Mouse (Mus musculus): ENCODE results near the gene Sgf29. TPM values are rescaled to one million over a fixed set of nuclear protein-coding genes. Genes with fewer than 3 reads are reported as not detected.

Sgf29 gene
- polyA plus RNA-seq (2015; fragmentation: Nextera tagmentation; extraction: Ambion mirVana), result 55.8 and 57.5 TPM in 2 replicates

DNA sequence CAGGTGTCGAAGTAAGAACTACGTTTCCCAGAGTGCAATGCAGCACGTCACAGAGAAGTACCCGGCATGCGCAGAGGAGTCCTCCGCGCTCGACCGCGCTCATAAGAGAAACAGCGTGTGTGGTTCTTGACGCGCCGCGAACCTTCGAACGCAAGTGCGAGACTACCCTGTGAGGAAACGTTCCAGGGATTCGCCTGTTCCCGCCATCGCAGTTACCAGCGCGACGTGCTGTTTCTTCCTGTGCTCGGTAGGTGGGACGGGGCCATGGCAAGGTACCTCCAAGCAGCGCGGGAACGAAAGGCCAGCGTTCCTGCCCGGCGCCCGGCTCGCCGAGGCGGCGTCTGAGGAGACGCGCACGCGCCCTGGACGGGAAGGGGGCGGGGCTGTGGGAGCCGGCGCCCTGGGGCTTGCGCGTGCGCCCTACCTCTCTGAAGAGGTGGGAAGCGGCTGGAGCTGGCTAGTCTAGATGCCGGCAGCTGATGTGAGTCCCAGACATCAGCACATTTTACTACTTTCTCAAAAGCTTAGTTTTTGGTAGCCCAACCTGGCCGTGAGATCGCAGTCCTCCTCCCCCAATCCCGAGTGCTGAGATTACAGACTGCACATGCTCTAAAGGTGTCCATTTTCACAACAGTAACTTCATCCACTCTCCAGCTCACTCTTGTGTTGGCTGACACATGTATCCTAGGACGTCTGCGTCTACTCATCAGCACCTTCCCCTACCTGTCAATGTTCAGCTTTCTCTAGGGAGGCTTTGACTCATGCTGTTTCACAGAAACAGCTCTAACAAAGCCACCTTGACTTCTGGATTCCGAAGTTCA lies at the start of gene Sgf29:
Sgf29 (plus strand) TSS at position 79 of the 821 bp plus-strand sequence.
- ATAC-seq, result peak; percentile 99
- Histone ChIP-seq H3K27me3 (replicated peaks; ENCODE audit: control insufficient read depth, insufficient read depth, low read length) (no peaks in the 10 kb centered on the region), H3K36me3 (ENCODE audit: control insufficient read depth, insufficient read depth) (no peaks in the 10 kb centered on the region), H3K27ac (ENCODE audit: low read length) (peak within 1 kb of the TSS; percentile 93), H3K4me1 (replicated peaks; ENCODE audit: control insufficient read depth, insufficient read depth, low read length) (peaks cover 13% of the 10 kb centered on the region), H3K9ac (replicated peaks; ENCODE audit: low read depth, low read length) (peak within 1 kb of the TSS; percentile 63), H3K9me3 (ENCODE audit: control insufficient read depth, low read length) (no peaks in the 10 kb centered on the region), H3K4me3 (replicated peaks; ENCODE audit: low read length) (peak within 1 kb of the TSS; percentile 55), H3K4me2 (ENCODE audit: low read length) (peak within 1 kb of the TSS; percentile 70)
- 1% methylated on average over 57 of the region's 57 CpGs for WGBS

DNA sequence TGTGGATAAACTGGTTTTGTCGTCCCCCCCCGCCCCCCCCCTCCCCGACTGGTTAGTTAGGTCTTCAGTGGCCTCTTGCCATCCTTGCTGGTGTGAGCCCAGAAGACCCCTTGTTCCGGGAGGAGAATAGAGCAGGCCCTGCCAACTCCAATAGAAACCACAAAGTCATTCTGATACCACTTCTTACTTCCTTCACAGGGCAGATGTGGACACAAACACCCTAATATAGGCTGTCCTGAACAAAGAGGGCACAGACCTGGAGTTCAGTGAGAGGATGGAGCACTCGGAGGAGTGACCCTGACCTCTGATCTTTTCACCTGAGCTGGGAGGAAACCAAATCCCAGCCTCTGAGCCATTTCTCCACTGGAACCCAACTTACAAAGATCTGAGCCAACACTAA lies 47.2 kb upstream of the Sgf29 start:
- no peaks in the 10 kb centered on the region for H3K9me3 ChIP-seq (ENCODE audit: control insufficient read depth, low read length)
- H3K4me3 ChIP-seq (replicated peaks; ENCODE audit: low read length), result no peak overlapping the region
- H3K4me2 ChIP-seq (ENCODE audit: low read length), result no peak overlapping the region
- ATAC-seq, result no peak
- no peaks in the 10 kb centered on the region for H3K36me3 ChIP-seq (ENCODE audit: control insufficient read depth, insufficient read depth)
- no peaks in the 10 kb centered on the region for H3K4me1 ChIP-seq (replicated peaks; ENCODE audit: control insufficient read depth, insufficient read depth, low read length)
- H3K27me3 ChIP-seq (replicated peaks; ENCODE audit: control insufficient read depth, insufficient read depth, low read length), result no peaks in the 10 kb centered on the region
- no peak overlapping the region for H3K9ac ChIP-seq (replicated peaks; ENCODE audit: low read depth, low read length)
- WGBS, result 41% methylated on average over 4 of the region's 5 CpGs
- H3K27ac ChIP-seq (ENCODE audit: low read length), result no peak overlapping the region

DNA sequence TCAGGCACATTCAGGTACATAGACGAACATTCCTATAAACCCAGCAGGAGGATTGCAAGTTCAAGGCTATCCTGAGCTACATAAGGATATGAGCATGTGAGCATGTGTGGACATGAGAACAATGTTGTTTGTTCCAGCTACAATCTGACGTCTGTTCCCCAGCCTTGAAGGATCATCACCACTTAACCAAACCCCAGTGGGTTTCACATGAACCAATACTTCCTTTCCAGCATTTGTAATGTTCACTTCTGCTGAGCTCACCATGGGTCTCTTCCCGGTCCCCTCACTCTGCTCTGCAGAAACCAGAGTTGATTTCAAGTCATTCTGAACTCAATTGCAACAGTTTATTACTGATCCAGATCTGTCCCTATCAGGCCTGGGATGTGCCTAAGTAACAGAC lies 46.5 kb upstream of the Sgf29 start:
- H3K4me3 ChIP-seq (replicated peaks; ENCODE audit: low read length), result no peak overlapping the region
- 80% methylated on average over 3 of the region's 3 CpGs for WGBS
- no peak for ATAC-seq

DNA sequence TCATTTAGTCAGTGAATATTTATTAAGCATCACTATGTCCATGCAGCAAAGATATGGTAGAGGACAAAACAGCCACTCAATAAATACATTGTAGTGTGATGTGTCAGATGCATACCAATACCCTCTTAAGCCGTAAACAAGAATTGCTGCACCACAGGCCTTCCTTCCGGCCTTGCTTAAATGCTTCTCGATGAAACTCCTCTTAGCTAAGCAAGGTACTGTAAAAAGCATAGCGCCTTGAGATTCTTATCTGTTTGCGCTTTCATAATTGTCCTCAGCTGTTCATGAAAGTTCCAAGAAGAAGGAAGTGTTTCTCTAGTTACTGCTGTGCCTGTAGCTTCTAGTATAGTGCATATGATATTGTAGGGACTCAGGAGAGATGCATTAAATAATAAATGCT lies 42.5 kb upstream of the Sgf29 start:
- Histone ChIP-seq H3K4me3 (replicated peaks; ENCODE audit: low read length) (no peak overlapping the region), H3K27ac (ENCODE audit: low read length) (no peak overlapping the region), H3K9ac (replicated peaks; ENCODE audit: low read depth, low read length) (no peak overlapping the region), H3K4me2 (ENCODE audit: low read length) (no peak overlapping the region), H3K4me1 (replicated peaks; ENCODE audit: control insufficient read depth, insufficient read depth, low read length) (no peaks in the 10 kb centered on the region), H3K36me3 (ENCODE audit: control insufficient read depth, insufficient read depth) (no peaks in the 10 kb centered on the region), H3K27me3 (replicated peaks; ENCODE audit: control insufficient read depth, insufficient read depth, low read length) (no peaks in the 10 kb centered on the region), H3K9me3 (ENCODE audit: control insufficient read depth, low read length) (no peaks in the 10 kb centered on the region)
- 85% methylated on average over 5 of the region's 5 CpGs for WGBS
- ATAC-seq, result no peak

More for the DNA sequence above, 46.5 kb upstream of the Sgf29 start:
- no peaks in the 10 kb centered on the region for H3K36me3 ChIP-seq (ENCODE audit: control insufficient read depth, insufficient read depth)
- H3K27me3 ChIP-seq (replicated peaks; ENCODE audit: control insufficient read depth, insufficient read depth, low read length), result no peaks in the 10 kb centered on the region
- no peak overlapping the region for H3K9ac ChIP-seq (replicated peaks; ENCODE audit: low read depth, low read length)
- H3K4me2 ChIP-seq (ENCODE audit: low read length), result no peak overlapping the region
- no peak overlapping the region for H3K27ac ChIP-seq (ENCODE audit: low read length)
- H3K4me1 ChIP-seq (replicated peaks; ENCODE audit: control insufficient read depth, insufficient read depth, low read length), result no peaks in the 10 kb centered on the region
- H3K9me3 ChIP-seq (ENCODE audit: control insufficient read depth, low read length), result no peaks in the 10 kb centered on the region

DNA sequence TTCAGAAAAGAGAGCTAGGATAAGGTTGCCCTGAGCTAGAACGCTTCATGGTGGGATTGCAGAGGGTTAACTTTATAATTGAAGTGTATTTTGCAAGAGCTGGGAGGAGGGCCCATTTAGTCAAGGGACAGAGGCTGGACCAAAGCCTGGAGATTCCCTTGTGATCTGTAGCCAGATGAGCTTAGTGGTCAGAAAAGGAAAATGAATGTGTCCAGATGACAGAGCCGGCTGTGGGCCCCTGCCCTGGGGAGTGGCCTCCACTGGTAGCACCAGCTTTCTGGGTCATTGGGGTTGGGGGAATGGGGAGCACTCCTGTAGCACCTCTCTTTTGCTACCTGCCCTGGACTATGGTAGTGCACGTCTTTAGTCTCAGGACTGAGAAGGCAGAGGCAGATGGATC lies 42.0 kb upstream of the Sgf29 start:
- Histone ChIP-seq H3K9me3 (ENCODE audit: control insufficient read depth, low read length) (no peaks in the 10 kb centered on the region), H3K36me3 (ENCODE audit: control insufficient read depth, insufficient read depth) (no peaks in the 10 kb centered on the region), H3K27me3 (replicated peaks; ENCODE audit: control insufficient read depth, insufficient read depth, low read length) (no peaks in the 10 kb centered on the region), H3K4me2 (ENCODE audit: low read length) (no peak overlapping the region), H3K9ac (replicated peaks; ENCODE audit: low read depth, low read length) (no peak overlapping the region), H3K4me3 (replicated peaks; ENCODE audit: low read length) (no peak overlapping the region), H3K27ac (ENCODE audit: low read length) (no peak overlapping the region), H3K4me1 (replicated peaks; ENCODE audit: control insufficient read depth, insufficient read depth, low read length) (no peaks in the 10 kb centered on the region)
- WGBS, result 80% methylated on average over 3 of the region's 3 CpGs
- no peak for ATAC-seq

DNA sequence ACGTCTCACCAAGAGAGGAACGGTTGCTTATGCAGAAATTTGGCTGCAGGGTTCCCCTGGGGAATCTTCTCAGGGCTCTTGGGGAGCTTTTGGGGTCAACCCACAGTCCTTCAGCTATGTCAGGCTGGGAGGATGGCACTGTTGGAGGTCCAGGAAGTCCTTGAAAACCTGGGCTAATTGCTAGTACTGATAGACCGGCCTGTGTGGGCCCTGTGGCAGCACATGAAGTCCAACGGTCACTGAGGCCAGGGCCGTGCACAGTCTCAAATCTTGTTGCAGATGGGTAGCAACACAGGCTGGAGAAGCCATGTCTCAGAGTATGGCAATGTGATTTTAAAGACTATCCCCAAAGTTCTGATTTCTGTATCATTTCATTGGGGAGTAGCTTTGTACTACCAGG lies 41.3 kb upstream of the Sgf29 start:
- Histone ChIP-seq H3K4me2 (ENCODE audit: low read length) (no peak overlapping the region), H3K4me3 (replicated peaks; ENCODE audit: low read length) (no peak overlapping the region), H3K9me3 (ENCODE audit: control insufficient read depth, low read length) (no peaks in the 10 kb centered on the region), H3K27ac (ENCODE audit: low read length) (no peak overlapping the region), H3K4me1 (replicated peaks; ENCODE audit: control insufficient read depth, insufficient read depth, low read length) (no peaks in the 10 kb centered on the region), H3K36me3 (ENCODE audit: control insufficient read depth, insufficient read depth) (no peaks in the 10 kb centered on the region), H3K27me3 (replicated peaks; ENCODE audit: control insufficient read depth, insufficient read depth, low read length) (no peaks in the 10 kb centered on the region), H3K9ac (replicated peaks; ENCODE audit: low read depth, low read length) (no peak overlapping the region)
- no peak for ATAC-seq
- 85% methylated on average over 5 of the region's 5 CpGs for WGBS

DNA sequence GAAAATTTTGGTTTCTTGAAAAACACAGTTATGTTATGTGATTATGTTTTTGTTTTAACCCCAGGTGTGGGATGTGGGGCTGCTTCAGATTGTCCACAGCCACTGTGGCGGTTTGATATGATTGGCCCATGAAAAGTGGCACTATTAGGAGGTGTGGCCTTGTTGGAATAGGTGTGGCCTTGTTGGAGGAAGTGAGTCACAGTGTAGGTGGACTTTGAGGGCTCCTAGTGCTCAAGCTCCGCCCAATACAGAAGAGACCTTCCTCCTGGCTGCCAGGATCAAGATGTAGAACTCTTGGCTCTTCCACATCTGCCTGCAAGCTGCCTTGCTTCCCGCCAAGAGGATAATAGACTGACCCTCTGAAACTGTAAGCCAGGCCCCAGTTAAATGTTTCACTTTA lies 36.4 kb upstream of the Sgf29 start:
- no peak overlapping the region for H3K9ac ChIP-seq (replicated peaks; ENCODE audit: low read depth, low read length)
- H3K27ac ChIP-seq (ENCODE audit: low read length), result no peak overlapping the region
- no peaks in the 10 kb centered on the region for H3K9me3 ChIP-seq (ENCODE audit: control insufficient read depth, low read length)
- no peak overlapping the region for H3K4me3 ChIP-seq (replicated peaks; ENCODE audit: low read length)
- no peaks in the 10 kb centered on the region for H3K36me3 ChIP-seq (ENCODE audit: control insufficient read depth, insufficient read depth)
- WGBS, result 70% methylated on average over 3 of the region's 3 CpGs
- H3K4me2 ChIP-seq (ENCODE audit: low read length), result no peak overlapping the region
- no peaks in the 10 kb centered on the region for H3K4me1 ChIP-seq (replicated peaks; ENCODE audit: control insufficient read depth, insufficient read depth, low read length)
- H3K27me3 ChIP-seq (replicated peaks; ENCODE audit: control insufficient read depth, insufficient read depth, low read length), result no peaks in the 10 kb centered on the region
- ATAC-seq, result no peak

DNA sequence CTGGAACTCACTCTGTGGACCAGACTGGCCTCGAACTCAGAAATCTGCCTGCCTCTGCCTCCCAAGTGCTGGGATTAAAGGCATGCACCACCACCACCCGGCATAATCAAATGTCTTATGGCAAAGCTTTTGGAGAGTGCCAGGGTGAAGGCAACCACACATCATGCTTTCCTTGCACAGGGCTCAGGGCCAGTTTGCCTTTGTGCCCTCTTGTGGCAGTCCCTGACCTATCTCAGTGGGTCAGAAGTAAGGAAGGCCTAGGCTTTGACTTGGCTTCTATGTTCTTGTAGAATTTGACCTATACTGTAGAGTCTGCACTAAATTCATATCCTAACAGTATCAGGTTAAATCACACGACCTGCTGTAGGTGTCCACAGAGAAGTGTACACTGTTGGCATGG lies 32.4 kb upstream of the Sgf29 start:
- H3K36me3 ChIP-seq (ENCODE audit: control insufficient read depth, insufficient read depth), result no peaks in the 10 kb centered on the region

DNA sequence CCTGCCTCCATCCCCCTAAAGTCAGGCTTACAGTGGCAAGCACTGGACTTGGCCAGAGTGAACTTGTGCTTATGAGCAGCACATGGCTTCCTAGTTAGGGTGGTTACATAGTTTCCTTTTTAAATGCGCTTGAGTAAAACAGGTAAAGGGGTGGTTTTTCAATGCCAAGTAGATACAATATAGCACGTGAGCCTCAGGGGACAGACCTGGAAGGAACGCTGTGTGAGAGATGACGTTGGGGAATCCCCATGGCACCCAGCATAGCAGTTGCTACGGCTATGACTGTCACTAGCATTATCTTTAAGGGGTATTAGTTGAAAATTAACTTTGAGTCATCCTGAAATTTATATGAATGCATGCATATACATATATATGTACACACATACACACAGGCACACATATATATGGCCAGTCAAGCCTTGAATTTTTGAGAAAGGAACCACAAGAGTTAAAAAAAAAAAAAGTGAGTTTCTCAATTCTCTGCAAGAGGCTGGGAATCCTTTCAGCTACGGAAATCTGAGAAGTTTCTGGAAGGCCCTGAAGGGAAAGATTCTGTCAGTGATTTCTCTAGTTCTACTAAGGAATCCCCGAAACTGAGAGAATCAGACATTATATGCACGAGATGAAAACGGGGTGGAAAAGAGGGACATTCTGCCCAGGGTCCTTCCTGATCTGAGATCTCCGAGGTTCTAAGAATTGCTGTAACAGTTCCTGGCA lies 29.4 kb upstream of the Sgf29 start:
- Histone ChIP-seq H3K36me3 (ENCODE audit: control insufficient read depth, insufficient read depth) (no peaks in the 10 kb centered on the region), H3K4me1 (replicated peaks; ENCODE audit: control insufficient read depth, insufficient read depth, low read length) (no peaks in the 10 kb centered on the region), H3K9me3 (ENCODE audit: control insufficient read depth, low read length) (no peaks in the 10 kb centered on the region), H3K27me3 (replicated peaks; ENCODE audit: control insufficient read depth, insufficient read depth, low read length) (no peaks in the 10 kb centered on the region), H3K9ac (replicated peaks; ENCODE audit: low read depth, low read length) (no peak overlapping the region), H3K27ac (ENCODE audit: low read length) (no peak overlapping the region), H3K4me3 (replicated peaks; ENCODE audit: low read length) (no peak overlapping the region), H3K4me2 (ENCODE audit: low read length) (no peak overlapping the region)
- ATAC-seq, result no peak
- 81% methylated on average over 10 of the region's 10 CpGs for WGBS

More for the DNA sequence above, 32.4 kb upstream of the Sgf29 start:
- WGBS, result 64% methylated on average over 3 of the region's 3 CpGs
- H3K4me3 ChIP-seq (replicated peaks; ENCODE audit: low read length), result no peak overlapping the region
- H3K27me3 ChIP-seq (replicated peaks; ENCODE audit: control insufficient read depth, insufficient read depth, low read length), result no peaks in the 10 kb centered on the region
- H3K4me1 ChIP-seq (replicated peaks; ENCODE audit: control insufficient read depth, insufficient read depth, low read length), result no peaks in the 10 kb centered on the region
- no peak overlapping the region for H3K4me2 ChIP-seq (ENCODE audit: low read length)
- H3K9ac ChIP-seq (replicated peaks; ENCODE audit: low read depth, low read length), result no peak overlapping the region
- no peak for ATAC-seq
- no peak overlapping the region for H3K27ac ChIP-seq (ENCODE audit: low read length)
- no peaks in the 10 kb centered on the region for H3K9me3 ChIP-seq (ENCODE audit: control insufficient read depth, low read length)

All from forebrain, embryonic 16.5 days (tissue).